Mouse (Mus musculus) embryonic facial prominence, embryonic 10.5 days (tissue): Measurements from ENCODE around the gene Exoc4. TPM values are rescaled to one million over a fixed set of nuclear protein-coding genes. Genes with fewer than 3 reads are reported as not detected.

Source experiments
- DNase-seq: peaks from one replicate; pipeline ENCODE4 v3.0.0-alpha.2; 2017; ENCODE audit warnings: low spot score
- H3K27ac ChIP-seq: fragments of 300-500 bp; sonication (generic); replicated peaks from 2 replicates; pipeline ENCODE4 v1.5.1; 2016; ENCODE audit warnings: mild to moderate bottlenecking
- H3K27me3 ChIP-seq: fragments of 300-500 bp; sonication (generic); replicated peaks from 2 replicates; pipeline ENCODE4 v1.6.1; 2016; ENCODE audit warnings: low read depth, mild to moderate bottlenecking; ENCODE audit not compliant: poor library complexity, severe bottlenecking
- H3K36me3 ChIP-seq: fragments of 300-500 bp; sonication (generic); replicated peaks from 2 replicates; pipeline ENCODE4 v1.6.1; 2016; ENCODE audit warnings: mild to moderate bottlenecking, moderate library complexity
- H3K4me1 ChIP-seq: fragments of 300-500 bp; sonication (generic); 2 replicates; pipeline ENCODE4 v1.6.1; 2016
- H3K4me3 ChIP-seq: fragments of 300-500 bp; sonication (generic); 2 replicates; pipeline ENCODE4 v1.5.1; 2016; ENCODE audit warnings: mild to moderate bottlenecking, moderate library complexity
- H3K9me3 ChIP-seq: fragments of 300-500 bp; sonication (generic); 2 replicates; pipeline ENCODE4 v1.6.1; 2016; ENCODE audit warnings: mild to moderate bottlenecking
- WGBS: fragments of 180-500 bp; shearing (Covaris S2); methylation state at CpG from one replicate; pipeline ENCODE4 v1.1.7; 2016; 5-methylcytosine and 5-hydroxymethylcytosine counted together
- polyA plus RNA-seq: library from polyadenylated mRNA; unstranded; fragments of >200 nt; fragmentation: Nextera tagmentation; extraction: Ambion mirVana; gene quantifications from 2 replicates; pipeline ENCODE4 v1.2.1, GENCODE M21; 2016

Exoc4 gene
- polyA plus RNA-seq, 1 experiment from 2014 or later, result 32.1 TPM

- no peak overlapping the region for H3K4me3 ChIP-seq
- H3K4me1 ChIP-seq, result peaks cover 4% of the 10 kb centered on the region; the same call in 1 of the 2 replicates
- H3K36me3 ChIP-seq, result peaks cover 6% of the 10 kb centered on the region; the same call in 1 of the 2 replicates
- WGBS, result 77% methylated on average over 3 of the region's 3 CpGs
- DNase-seq, result no peak
- H3K27ac ChIP-seq, result no peak overlapping the region
- H3K9me3 ChIP-seq, result no peaks in the 10 kb centered on the region
- no peaks in the 10 kb centered on the region for H3K27me3 ChIP-seq
These were observed 254.5 kb downstream of the Exoc4 start for GRCm38 (mm10) chr6:33503381-33503780.

- Histone ChIP-seq H3K27me3 (no peaks in the 10 kb centered on the region), H3K9me3 (no peaks in the 10 kb centered on the region), H3K36me3 (no peaks in the 10 kb centered on the region), H3K4me3 (no peak overlapping the region), H3K27ac (no peak overlapping the region), H3K4me1 (no peaks in the 10 kb centered on the region)
- no peak for DNase-seq
These were observed 258.2 kb downstream of the Exoc4 start for GRCm38 (mm10) chr6:33507134-33507533.

GRCm38 (mm10) chr6:33515391-33515790 lies 266.5 kb downstream of the Exoc4 start:
- WGBS, result 52% methylated on average over 4 of the region's 4 CpGs
- Histone ChIP-seq H3K4me1 (peaks cover 26% of the 10 kb centered on the region), H3K27ac (peak overlapping the region; percentile 54; the same call in 1 of the 2 replicates), H3K27me3 (no peaks in the 10 kb centered on the region), H3K9me3 (no peaks in the 10 kb centered on the region), H3K4me3 (no peak overlapping the region), H3K36me3 (no peaks in the 10 kb centered on the region)
- DNase-seq, result no peak

GRCm38 (mm10) chr6:33516798-33517197 lies 267.9 kb downstream of the Exoc4 start:
- H3K27ac ChIP-seq, result no peak overlapping the region; the same call in 1 of the 2 replicates
- no peaks in the 10 kb centered on the region for H3K36me3 ChIP-seq
- no peaks in the 10 kb centered on the region for H3K9me3 ChIP-seq
- 80% methylated on average over 6 of the region's 6 CpGs for WGBS
- no peaks in the 10 kb centered on the region for H3K27me3 ChIP-seq
- H3K4me3 ChIP-seq, result no peak overlapping the region
- DNase-seq, result no peak
- peaks cover 26% of the 10 kb centered on the region for H3K4me1 ChIP-seq

- WGBS, result 19% methylated on average over 5 of the region's 5 CpGs
These were observed 269.1 kb downstream of the Exoc4 start for GRCm38 (mm10) chr6:33517890-33518410.

GRCm38 (mm10) chr6:33525695-33526366 lies 276.9 kb downstream of the Exoc4 start:
- H3K27ac ChIP-seq, result no peak overlapping the region
- H3K36me3 ChIP-seq, result no peaks in the 10 kb centered on the region
- WGBS, result 89% methylated on average over 7 of the region's 7 CpGs
- H3K4me1 ChIP-seq, result no peaks in the 10 kb centered on the region
- H3K27me3 ChIP-seq, result no peaks in the 10 kb centered on the region
- H3K9me3 ChIP-seq, result no peaks in the 10 kb centered on the region
- H3K4me3 ChIP-seq, result no peak overlapping the region
- no peak for DNase-seq

More at GRCm38 (mm10) chr6:33517890-33518410, 269.1 kb downstream of the Exoc4 start:
- Histone ChIP-seq H3K4me1 (peaks cover 26% of the 10 kb centered on the region), H3K36me3 (no peaks in the 10 kb centered on the region), H3K9me3 (no peaks in the 10 kb centered on the region), H3K27me3 (no peaks in the 10 kb centered on the region), H3K4me3 (no peak overlapping the region), H3K27ac (no peak overlapping the region)
- DNase-seq, result no peak

- H3K4me1 ChIP-seq, result no peaks in the 10 kb centered on the region
- H3K27me3 ChIP-seq, result no peaks in the 10 kb centered on the region
- H3K36me3 ChIP-seq, result no peaks in the 10 kb centered on the region
- H3K9me3 ChIP-seq, result no peaks in the 10 kb centered on the region
- WGBS, result 79% methylated on average over 1 of the region's 1 CpGs
- no peak for DNase-seq
- H3K27ac ChIP-seq, result no peak overlapping the region
- H3K4me3 ChIP-seq, result no peak overlapping the region
These were observed 291.5 kb downstream of the Exoc4 start for GRCm38 (mm10) chr6:33540356-33540755.

- no peaks in the 10 kb centered on the region for H3K4me1 ChIP-seq
- no peak for DNase-seq
- no peak overlapping the region for H3K4me3 ChIP-seq
- 84% methylated on average over 6 of the region's 6 CpGs for WGBS
- no peak overlapping the region for H3K27ac ChIP-seq
- no peaks in the 10 kb centered on the region for H3K36me3 ChIP-seq
- no peaks in the 10 kb centered on the region for H3K9me3 ChIP-seq
- no peaks in the 10 kb centered on the region for H3K27me3 ChIP-seq
These were observed 293.8 kb downstream of the Exoc4 start for GRCm38 (mm10) chr6:33542712-33543111.

GRCm38 (mm10) chr6:33551934-33552333 lies 303.0 kb downstream of the Exoc4 start:
- Histone ChIP-seq H3K27ac (no peak overlapping the region), H3K4me1 (0 out of 2 replicates have a peak, but pooled peaks cover 7% of the 10 kb centered on the region), H3K36me3 (no peaks in the 10 kb centered on the region), H3K27me3 (no peaks in the 10 kb centered on the region), H3K4me3 (no peak overlapping the region), H3K9me3 (no peaks in the 10 kb centered on the region)
- DNase-seq, result no peak
- 76% methylated on average over 4 of the region's 4 CpGs for WGBS

GRCm38 (mm10) chr6:33560925-33561324 lies 312.0 kb downstream of the Exoc4 start:
- Histone ChIP-seq H3K4me1 (no peaks in the 10 kb centered on the region), H3K27me3 (no peaks in the 10 kb centered on the region), H3K9me3 (no peaks in the 10 kb centered on the region), H3K36me3 (no peaks in the 10 kb centered on the region), H3K4me3 (no peak overlapping the region), H3K27ac (no peak overlapping the region)
- DNase-seq, result no peak
- 74% methylated on average over 1 of the region's 1 CpGs for WGBS

- Histone ChIP-seq H3K4me3 (no peak overlapping the region), H3K4me1 (no peaks in the 10 kb centered on the region), H3K27me3 (no peaks in the 10 kb centered on the region), H3K9me3 (no peaks in the 10 kb centered on the region), H3K36me3 (no peaks in the 10 kb centered on the region), H3K27ac (no peak overlapping the region)
- no peak for DNase-seq
- WGBS, result 86% methylated on average over 2 of the region's 2 CpGs
These were observed 313.0 kb downstream of the Exoc4 start for GRCm38 (mm10) chr6:33561911-33562310.

- Histone ChIP-seq H3K4me3 (no peak overlapping the region), H3K9me3 (no peaks in the 10 kb centered on the region), H3K4me1 (peaks cover 10% of the 10 kb centered on the region; the same call in 1 of the 2 replicates), H3K27me3 (no peaks in the 10 kb centered on the region), H3K27ac (no peak overlapping the region), H3K36me3 (no peaks in the 10 kb centered on the region)
- 82% methylated on average over 4 of the region's 4 CpGs for WGBS
- DNase-seq, result no peak
These were observed 327.1 kb downstream of the Exoc4 start for GRCm38 (mm10) chr6:33575947-33576346.

- no peak overlapping the region for H3K4me3 ChIP-seq
- H3K27me3 ChIP-seq, result no peaks in the 10 kb centered on the region
- H3K9me3 ChIP-seq, result no peaks in the 10 kb centered on the region
- H3K36me3 ChIP-seq, result no peaks in the 10 kb centered on the region
- H3K4me1 ChIP-seq, result no peaks in the 10 kb centered on the region
- no peak for DNase-seq
- no peak overlapping the region for H3K27ac ChIP-seq
- 87% methylated on average over 4 of the region's 4 CpGs for WGBS
These were observed 359.6 kb downstream of the Exoc4 start for GRCm38 (mm10) chr6:33608469-33608868.
